Mouse (Mus musculus): ENCODE measurements at regions not wholly inside any gene's neighbourhood (a gene's known extent, or its start where the extent isn't known, plus 50 kb on each side); places are given as distances from the start of the nearest gene placed in this dataset.

DNA sequence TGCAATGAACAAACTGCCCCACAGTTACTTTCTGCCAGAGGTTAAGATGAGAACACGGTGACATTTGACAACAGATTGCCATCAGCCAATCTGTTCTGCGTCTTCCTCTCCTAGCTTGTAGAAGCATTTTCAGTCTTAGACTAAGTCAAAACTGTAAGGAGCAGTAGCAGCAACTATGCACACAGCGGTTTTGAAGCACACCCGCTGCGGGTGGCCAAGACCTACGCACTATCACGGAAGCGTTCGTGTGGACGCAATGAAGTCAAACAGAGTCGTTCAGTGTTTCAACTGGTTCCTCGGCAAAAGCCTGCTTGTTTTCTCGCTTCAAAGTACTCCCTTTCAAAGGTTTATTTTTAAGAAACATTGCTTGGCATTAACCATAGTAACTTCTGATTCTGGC lies 212.9 kb upstream of the Akirin2 start:
- TF ChIP-seq CTCF (IDR thresholded peaks at IDR 0.05; ENCODE audit: low read depth, low read length) (no peak), POLR2A (IDR thresholded peaks at IDR 0.05; ENCODE audit: insufficient read depth, low read length) (no peak), EP300 (IDR thresholded peaks at IDR 0.05; ENCODE audit: insufficient read depth, low read depth, low read length) (no peak)
